Mouse (Mus musculus) T-cell, adult 66 days (primary cell): ENCODE results near the gene Trmt11. TPM values are rescaled to one million over a fixed set of nuclear protein-coding genes. Genes with fewer than 3 reads are reported as not detected.

Source experiments
- total RNA-seq, 2 experiments: library from RNA; stranded (reverse); gene quantifications; 3 replicates in 1 of 2; 4 replicates in 1 of 2; pipeline ENCODE4 v1.2.4; 2023

Trmt11 gene
- 10 to 100 TPM; 19.2 to 20.4 TPM for total RNA-seq

GRCm38 (mm10) chr10:30600542-30600966 lies at the start of gene Trmt11:
TSS of gene Trmt11 (minus strand) at chr10:30600749.

DNA sequence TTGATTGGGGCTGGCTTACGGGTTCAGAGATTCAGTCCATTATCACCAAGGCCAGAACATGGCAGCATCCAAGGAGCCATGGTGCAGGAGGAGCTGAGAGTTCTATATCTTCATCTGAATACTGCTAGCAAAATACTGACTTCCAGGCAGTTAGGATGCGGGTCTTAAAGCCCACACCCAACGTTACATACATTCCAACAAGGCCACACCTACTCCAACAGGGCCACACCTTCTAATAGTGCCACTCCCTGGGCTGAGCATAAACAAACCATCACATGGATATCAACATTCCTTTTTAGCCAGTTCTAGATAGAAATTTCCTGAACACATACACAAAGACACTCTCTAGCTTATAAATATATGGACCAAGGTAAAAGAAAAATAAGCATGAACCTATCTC lies 29.0 kb upstream of the Trmt11 start, which contains the start of gene Hint3:
Hint3 (minus strand) TSS at position 120 of the 400 bp plus-strand sequence.

Other genes starting within 250 kb of the Trmt11 start
- 10 to 100 TPM; 21.3 to 31.2 TPM for gene Hint3, start 28.9 kb upstream of the Trmt11 start, total RNA-seq
- gene Ncoa7, start 202.6 kb upstream of the Trmt11 start, total RNA-seq, result 10 to 100 TPM; 20.5 to 24.8 TPM
- gene Hey2, start 242.1 kb upstream of the Trmt11 start, total RNA-seq, result not detected